Mouse (Mus musculus) regulatory T cell (primary cell): Measurements from ENCODE around the gene Fubp1.

Experiments used
- in situ Hi-C: fragments of 300-600 bp; cut with MboI, MseI; formaldehyde crosslinking; loops from one replicate; pipeline ENCODE4 v1.15.1; 2025; ENCODE audit warnings: high pct_unique_total_duplicates

The Fubp1 gene

DNA sequence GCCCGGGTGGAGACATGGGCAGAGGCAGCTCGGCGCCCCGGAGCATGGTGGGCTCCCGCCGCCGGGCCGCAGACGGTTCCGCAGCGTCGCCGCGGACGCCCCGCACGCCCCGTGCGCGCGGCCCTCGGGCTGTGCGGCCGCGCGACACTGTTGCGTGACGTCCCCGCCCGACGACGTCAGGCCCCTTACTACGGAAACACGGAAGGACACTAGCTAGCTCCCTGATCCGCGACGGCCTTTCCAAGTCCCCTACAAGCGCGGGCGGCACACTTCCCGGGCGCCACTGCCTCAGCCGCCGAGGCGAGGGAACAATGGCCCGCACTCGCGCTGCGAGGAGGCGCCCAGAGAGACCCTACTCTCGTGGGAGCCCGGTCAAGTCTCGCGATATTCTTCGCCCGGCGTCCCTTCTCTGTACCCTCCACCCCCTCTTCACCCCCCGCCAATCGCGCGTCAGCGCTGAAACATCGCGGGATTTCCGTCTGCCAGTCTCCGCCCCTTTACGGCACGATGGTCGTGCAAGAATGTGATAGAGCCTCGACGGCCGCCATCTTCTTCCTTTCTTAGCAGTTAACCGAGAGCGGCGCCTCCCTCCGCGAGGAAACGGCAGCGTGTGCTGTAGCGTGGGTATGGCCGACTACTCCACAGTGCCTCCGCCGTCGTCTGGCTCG lies at the start of gene Fubp1, which contains the start of gene Dnajb4:
TSS of gene Fubp1 (plus strand) at position 456 of the 668 bp plus-strand sequence.
TSS of gene Dnajb4 (minus strand) at position 336 of the 668 bp plus-strand sequence.
- in situ Hi-C loops = loop anchor here (10.0 kb wide), 1 partner anchor 1705 kb away; the partner anchor contains the start of gene Rabggtb

DNA sequence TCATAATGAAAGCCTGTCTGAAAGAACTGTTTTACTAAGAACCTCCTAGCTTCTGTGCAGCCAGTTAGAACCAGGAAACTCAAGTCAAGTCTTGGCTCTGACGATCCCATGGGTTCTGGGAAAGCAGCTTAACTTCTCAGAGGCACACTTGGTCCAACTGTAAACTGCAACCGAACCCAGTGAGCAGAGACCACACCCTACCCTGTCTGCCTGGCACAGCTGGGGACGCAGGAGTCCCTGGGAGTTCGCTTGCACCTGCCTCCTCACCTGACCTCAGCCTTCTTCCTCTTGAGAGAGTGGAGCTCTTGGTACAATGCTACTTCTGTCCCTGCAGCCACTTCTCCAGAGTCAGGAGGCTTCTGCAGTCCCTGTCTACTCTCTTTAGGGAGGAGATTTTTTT lies 49.6 kb upstream of the Fubp1 start:
- in situ Hi-C loops = no loop called here

DNA sequence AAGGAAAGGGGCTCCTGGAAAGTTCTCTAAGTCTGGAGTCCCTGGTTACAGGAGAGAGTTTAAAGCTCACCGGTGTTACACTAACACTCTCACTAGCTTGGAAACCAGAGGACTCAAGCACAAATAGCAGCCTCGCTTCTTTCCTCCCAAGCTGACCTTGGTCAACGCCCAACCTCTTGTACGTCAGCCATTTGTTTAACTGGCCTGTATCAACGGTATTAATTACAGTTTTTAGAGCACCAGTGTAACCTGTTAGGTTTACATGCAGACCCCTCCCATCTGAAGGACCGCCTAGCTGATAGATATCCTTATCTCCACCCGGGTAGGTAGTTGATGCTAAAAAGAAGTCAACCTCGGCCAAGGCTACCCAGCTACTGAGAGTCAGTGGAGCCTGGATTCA lies 46.9 kb upstream of the Fubp1 start:
- in situ Hi-C loops = no loop called here

DNA sequence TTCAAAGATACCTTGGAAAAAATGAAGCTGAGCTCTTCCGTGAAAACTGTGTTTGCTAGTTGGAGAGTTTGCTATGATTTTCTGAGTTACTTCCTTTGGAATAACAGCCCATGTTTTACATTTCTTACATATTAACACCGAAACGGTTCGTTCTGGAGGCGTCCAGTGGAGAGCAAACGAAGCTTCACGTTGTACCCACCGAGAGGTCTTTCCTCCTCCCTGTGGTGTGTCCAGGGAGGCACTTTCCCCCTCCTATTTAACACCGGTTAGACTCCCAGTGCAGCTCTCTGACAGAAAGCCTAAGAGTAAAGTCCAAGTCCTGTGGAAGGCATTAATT lies 45.2 kb upstream of the Fubp1 start:
- in situ Hi-C loops = no loop called here

DNA sequence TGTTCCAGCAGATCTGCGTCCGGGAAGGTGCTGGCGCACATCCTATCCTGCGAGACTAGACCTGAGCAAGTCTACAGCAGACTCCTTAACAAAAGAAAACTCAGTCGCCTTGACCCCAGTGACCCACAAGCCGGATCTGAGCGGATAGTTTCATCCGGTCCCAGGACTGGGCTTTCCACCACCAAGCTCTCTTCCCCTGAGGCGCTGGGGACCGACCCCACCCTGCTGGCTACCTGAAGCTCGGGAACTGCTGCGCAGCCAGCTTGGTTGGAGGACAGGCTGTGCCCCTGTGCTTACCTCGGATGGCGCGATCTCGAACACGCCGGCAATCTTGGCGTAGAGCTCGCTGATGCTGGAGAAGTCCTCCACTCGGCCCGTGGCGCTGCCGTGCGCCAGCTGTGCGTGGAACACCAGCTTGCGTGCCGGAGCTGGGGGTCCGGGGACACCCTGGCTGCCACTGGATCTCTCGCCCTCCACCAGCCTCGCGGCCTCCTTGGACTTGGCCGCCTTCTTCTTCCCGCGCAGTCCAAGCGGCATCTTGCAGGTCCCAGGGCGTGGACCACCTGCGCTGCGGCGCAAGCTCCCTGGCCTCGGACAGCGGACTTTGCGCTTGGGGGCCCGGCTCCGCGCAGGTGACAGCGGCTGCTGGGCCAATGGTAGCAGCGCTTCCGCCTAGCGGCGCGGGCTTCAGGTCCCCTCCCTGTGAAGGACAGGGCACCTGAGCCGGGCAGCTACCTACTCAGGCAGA lies 44.7 kb upstream of the Fubp1 start:
- in situ Hi-C loops = no loop called here

DNA sequence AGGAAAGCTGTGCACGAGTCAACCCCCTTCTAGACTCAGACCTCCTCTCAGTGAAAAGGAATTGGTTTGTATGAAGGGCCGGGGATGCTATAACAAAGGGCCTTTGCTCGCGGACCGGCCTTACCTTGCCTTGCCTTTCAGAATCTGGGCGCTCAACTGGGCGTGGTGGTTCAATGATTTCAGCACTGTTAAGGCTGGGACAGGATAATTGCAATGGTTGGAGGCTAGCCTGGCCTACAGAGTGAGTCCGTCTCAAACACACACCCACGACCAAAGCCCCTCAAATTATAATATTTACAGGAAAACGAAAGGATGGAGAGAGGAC lies 44.2 kb upstream of the Fubp1 start, which contains the start of gene Gipc2:
TSS of gene Gipc2 (minus strand) at position 132 of the 325 bp plus-strand sequence.
- in situ Hi-C loops = no loop called here

DNA sequence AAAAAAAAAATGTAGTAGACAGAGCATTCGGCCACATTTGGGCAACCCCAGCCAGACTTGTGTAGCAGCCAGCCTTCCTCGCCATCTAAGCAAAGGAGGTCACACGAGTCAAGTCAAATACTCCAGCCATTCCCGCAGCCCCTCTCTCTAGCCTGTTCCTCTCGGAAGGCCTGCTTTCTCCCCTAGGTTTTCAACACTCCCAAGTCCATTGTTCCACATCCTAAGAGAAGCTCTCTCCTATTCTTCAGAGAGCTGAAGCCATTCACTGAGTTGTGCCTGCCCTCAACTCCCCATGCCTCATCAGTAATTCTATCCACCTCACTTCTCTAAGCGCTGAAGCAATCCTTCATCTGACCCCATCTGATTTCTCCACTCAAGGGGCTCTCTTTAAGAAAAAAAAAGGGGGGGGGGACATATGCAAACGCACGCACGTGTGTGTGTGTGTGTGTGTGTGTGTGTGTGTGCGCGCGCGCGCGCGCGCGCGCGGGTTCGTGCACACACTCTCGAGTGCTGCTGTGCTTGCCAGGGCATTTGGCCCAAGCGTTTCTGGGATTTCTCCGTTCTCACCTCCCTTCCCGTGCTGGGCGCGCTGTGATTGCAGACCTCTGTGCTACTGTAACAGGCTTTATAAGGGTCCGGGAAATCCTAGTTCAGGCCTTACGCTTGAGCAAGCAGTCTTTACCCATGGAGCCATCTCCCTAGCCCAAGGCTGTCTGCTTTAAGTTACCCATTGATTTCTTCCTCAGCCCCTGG lies 43.3 kb upstream of the Fubp1 start:
- in situ Hi-C loops = no loop called here

DNA sequence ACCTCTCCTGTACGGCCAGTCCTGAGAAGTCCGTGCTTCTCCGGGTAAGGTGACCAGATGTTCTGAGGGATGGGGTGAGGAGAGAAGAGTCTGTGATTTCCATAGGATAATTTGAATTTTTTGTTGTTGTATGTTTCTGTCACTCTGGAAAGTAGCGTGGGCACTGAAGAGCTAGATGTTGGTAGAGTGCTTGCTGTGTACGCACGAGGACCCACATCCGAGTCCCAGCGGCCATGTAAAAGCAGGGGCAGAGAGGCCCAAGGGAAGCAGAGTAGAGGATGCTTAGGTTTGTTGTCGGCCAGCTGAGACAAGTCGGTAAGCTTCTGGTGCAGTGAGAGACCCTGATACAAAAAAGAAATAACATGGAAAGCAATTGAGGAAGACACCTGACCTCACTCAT lies 42.2 kb upstream of the Fubp1 start:
- in situ Hi-C loops = no loop called here

DNA sequence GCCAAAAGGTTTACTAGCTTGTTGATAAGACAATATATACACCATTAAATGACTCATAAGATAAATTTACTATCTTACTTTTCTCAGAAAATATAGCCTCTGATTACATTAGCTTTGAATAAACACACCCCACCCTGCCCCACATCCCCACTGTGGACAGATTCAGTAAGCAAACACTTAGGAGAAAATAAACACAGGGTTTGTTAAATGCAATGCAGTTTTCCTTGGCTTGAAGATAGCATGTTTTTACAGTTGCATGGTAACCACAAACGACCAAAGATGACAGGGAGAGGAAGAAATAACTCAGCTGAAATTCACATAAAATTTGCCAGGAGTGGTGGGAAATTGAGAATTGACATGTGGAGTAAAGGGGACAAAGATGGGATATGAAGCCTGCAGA lies 39.8 kb upstream of the Fubp1 start:
- in situ Hi-C loops = no loop called here

DNA sequence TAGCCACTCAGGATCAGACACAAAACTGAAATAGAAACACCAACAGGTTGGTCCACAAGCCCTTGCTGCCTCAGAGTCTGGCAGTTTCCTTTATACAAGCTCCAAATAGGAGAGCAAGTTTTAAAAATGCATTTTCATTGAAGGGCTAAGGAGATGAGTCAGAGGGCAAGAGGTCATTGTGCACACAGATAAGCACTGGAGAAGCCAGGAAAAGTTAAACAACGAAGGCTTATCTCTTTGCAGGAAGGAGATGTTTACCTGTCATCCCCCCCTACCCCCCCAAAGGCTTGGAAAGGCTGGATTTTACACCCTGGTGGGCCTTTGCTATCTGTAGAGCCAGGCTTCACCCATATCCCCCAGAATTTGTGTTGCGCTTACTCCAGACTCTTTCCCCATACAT lies 39.0 kb upstream of the Fubp1 start:
- in situ Hi-C loops = no loop called here

DNA sequence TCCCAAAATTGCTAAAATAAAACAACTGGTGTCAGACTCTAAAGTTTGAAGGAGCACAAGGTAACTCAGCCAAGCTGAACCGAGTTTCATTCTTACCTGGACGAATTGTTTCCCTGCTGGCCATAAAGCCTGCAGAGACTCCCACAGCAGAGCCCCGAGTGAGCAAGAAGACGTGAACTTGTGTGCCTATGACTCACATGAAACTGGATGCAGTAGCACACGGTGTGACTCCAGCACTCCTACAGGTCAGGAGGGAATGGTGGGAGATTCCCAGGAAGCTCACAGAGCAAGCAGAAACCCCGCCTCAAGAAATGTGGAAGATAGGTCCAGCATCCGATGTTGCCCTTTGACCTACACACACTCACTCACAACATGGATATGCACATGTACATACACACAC lies 38.4 kb upstream of the Fubp1 start:
- in situ Hi-C loops = no loop called here

DNA sequence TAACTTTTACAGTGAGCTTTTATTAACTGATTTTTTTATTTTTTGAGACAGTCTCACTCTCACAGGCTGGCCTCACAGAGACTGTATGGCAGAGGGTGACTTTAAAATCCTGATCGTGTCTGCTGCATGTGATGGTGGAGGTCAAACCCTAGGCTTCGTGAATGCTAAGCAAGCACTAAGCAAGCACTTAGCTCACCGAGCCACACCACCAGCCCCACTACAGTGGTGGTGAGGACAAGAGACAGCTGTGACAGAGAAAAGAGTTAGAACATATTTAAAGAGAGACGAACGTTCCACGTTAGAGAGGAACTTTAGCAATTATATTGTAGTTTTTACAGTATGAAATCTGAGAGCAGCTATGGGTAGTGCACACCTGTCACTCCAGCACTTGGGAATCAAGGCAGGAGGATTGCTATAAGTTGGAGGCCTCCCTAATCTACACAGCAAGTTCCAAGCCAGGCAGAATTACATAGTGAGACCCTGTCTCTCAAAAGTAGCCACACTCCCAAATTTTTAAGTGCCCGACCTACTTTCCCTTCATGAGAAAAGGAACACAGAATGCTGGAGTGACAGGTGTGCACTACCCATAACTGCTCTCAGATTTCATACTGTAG lies 37.8 kb upstream of the Fubp1 start:
- in situ Hi-C loops = no loop called here

DNA sequence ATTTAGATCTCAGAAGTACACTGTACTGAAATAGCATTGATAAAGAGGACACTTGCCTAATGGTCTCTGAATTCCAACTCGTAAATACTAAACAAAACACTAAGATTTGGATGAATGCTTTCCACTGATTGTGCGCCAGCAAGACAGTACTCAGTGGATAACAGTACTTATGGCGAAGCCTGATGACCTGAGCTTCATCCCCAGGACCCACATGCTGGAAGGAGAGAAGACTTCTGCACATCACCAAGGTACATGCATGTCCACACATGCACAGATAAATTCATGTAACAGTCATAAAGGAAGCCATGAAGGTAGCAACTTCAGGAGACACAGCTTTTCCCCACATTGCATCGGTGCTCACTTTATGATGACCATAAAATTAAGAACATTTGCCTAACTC lies 31.4 kb upstream of the Fubp1 start:
- in situ Hi-C loops = no loop called here

DNA sequence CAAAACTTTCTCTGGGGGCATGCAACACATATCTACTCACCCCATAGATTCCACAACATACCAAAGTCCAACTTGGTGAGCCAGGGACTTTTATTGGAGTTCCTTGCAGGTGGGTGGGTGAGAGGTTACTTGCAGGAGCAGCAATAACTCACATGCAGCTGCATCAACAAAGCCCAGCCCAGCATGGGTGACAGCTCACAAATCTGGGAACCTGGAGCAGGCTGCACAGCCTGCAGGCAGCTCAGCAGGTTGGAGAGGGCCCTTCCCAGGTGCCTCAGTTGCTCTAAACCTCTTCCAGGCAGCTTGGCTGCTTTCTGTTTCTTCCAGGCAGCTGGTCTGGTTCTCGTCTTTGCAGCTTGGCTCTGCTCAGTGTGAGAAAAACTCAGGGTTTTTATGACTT lies 30.9 kb upstream of the Fubp1 start:
- in situ Hi-C loops = no loop called here

DNA sequence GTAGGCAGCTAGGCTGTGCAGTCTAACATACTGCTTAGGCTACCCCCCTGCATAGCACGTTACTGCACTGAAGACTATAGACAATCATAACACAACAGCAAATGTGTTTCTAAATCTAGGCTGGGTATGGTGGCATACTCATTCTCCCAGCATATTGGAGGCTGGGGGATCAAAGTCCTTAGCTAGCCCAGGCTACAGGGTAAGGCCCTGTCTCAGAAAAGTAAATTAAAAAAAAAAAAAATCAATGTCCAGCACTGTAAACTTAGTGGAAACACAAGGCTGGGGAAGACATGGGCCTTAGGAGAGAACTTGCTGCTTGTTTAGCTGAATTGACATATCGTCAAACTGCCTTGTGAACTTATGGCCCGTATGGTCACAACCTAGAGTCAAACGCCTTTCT lies 29.6 kb upstream of the Fubp1 start:
- in situ Hi-C loops = no loop called here

DNA sequence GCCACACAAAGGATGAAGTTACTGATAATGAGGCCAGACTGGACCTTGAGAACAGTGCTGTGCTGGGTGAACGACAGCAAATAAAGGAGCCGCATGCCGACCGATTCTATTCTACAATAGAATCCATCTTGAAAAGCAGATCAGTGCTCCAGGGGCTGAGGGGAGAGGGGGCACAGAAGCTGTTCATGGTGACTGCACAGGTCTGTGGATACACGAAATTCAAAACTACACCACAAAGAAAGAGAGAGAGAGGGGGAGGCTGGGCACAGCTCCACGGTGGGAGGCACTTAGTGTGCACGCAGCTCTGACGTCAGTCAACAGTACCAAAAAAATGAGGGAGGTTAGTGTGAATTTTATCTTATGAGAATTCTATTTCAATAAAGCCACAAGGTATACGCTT lies 26.7 kb upstream of the Fubp1 start:
- in situ Hi-C loops = no loop called here

DNA sequence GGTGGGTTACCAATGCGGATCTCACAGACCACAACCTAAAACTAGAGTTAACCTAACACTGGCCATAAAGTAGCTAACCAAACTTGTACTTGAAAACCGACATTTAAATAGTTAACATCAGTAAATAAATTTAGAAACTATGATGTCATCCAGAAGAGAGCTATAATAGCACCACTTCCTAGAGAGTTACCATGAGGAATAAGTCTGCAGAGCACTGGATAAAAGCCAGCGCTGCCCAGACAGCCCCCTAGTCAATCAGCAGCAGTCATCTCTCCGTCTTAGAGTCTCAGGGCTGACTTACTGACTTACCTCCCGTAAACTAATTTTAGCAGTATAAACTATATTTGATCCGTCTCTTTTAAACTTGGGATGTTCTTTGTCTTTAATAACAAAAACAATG lies 24.1 kb upstream of the Fubp1 start:
- in situ Hi-C loops = no loop called here

DNA sequence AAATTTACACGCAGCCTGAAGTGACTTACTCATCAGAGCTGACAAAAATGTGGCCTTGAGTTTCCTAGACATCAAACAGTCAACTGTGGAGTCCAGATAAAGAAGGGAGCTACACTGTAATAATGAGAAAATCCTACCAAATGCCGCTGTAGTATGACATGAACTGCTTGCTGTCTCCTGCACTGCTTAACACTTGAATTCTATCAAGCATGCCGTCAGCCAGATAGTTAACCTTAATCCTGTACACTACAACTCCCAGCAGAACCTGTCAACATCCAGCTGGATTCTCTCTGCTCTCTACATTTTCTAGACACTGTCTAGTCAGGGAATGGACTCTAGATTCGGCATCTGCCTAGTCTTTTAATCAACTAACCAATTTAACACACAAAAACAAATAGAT lies 20.9 kb upstream of the Fubp1 start:
- in situ Hi-C loops = no loop called here

DNA sequence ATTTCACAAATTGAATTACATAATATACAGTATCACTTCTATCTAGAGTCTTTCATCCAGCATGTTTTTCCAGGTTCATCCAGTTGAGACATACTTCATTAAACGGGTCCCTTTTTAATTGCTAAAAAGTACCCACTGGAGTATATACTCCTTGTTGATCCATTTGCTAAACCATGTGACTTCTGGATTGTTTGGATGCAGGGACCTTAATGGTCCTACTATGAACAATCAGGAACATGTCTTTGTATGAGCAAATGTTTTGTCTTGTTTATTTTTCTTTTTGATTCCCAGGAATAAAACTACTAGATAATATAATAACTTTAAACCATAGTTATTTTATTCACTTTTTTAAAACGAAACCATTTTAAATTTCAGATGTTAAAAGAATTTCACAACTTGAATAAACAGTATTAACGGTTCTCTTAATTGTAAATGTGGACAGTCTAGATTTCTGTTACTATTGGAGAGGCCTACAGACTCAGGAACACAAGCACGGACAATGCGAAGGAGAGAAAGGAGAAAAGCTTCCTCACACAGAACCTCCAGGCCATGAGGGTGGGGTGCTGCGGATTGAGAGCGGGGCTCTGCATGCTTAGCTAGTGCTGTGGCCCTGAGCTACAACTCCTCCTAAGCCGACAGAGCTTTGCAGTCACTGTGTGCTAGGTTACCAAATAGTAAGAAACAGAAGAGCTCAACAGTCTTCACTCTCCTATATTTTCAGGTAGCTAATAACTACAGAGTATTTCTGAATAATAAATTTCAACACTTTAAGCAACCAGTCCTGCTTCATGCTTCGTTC lies 19.3 kb upstream of the Fubp1 start:
- in situ Hi-C loops = no loop called here

DNA sequence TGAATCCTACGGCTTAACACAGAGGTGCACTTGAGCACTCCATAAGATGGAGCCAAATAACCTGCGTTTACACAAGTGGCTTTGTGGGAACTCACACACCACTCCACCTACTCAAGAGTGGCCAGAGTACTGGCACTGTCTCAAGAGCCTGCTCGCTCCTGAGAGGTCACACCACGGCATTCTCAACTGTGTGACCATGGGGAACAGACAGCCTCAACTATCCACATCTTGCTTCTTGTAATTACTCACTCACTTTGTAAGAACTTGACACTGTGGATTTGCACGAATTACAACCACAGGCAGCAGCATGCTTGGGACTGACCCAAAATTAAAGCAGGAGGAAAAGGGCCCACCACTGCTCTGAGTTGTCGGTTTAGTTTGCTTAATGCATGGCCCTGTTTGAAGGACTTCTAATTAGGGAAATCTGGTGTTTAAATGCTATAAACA lies 18.4 kb upstream of the Fubp1 start:
- in situ Hi-C loops = no loop called here

DNA sequence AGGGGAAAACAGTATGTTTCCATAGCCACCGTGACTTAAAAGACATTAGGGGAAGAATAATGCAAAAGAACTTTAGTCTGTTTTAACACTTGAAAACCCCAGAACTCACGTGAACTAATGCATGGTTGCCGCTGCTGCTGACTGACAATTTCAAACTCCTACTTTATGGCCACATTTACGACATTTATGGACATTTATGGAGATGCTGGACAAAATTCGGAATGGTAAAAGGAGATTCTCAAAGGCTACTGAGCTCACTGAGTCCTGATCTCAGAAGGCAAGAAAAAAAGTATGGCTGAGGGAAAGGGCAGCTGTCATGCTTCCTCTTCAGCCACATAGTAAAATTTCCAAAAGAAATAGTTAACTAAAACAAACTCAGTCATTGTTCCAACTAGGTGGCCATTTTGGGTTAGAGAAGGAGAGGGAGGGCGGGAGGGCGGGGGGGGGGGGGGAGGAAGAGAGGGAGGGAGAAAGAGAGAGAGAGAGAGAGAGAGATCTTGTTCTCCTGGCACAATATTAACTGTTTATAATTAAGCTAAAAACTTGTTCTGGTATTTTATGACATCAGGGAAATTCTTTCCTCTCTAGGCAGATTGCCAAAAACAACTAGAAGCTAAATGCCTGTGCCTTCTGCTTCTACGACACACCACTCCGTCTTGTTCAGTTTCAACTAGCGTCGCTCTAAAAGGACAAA lies 17.8 kb upstream of the Fubp1 start:
- in situ Hi-C loops = no loop called here
